Mouse (Mus musculus) intestine, postnatal 0 days (tissue): ENCODE data around the gene Cldn15. TPM values are rescaled to one million over a fixed set of nuclear protein-coding genes. Genes with fewer than 3 reads are reported as not detected.
A peak's percentile ranks its signal among the peaks of the same experiment; 100 is the strongest.

Source experiments
- ATAC-seq: fragments of 200-750 bp; cut with Nextera tagmentation; 2 replicates; pipeline ENCODE4 v1.8.0; 2017; ENCODE audit warnings: mild to moderate bottlenecking, moderate TSS enrichment, moderate library complexity
- H3K27ac ChIP-seq: fragments of 300-500 bp; sonication (generic); 2 replicates; pipeline ENCODE4 v1.5.1; 2014; ENCODE audit warnings: mild to moderate bottlenecking, low read depth, low read length, moderate library complexity
- H3K27me3 ChIP-seq: fragments of 300-500 bp; sonication (generic); replicated peaks from 2 replicates; pipeline ENCODE4 v1.6.1; 2014; ENCODE audit warnings: low read length, mixed read lengths; ENCODE audit not compliant: control insufficient read depth, insufficient read depth
- H3K36me3 ChIP-seq: fragments of 300-500 bp; sonication (generic); 2 replicates; pipeline ENCODE4 v1.6.1; 2014; ENCODE audit warnings: mild to moderate bottlenecking, moderate library complexity; ENCODE audit not compliant: control insufficient read depth, insufficient read depth
- H3K4me1 ChIP-seq: fragments of 300-500 bp; sonication (generic); replicated peaks from 2 replicates; pipeline ENCODE4 v1.6.1; 2014; ENCODE audit warnings: antibody characterized with exemption, low read length, mixed read lengths; ENCODE audit not compliant: control insufficient read depth, insufficient read depth
- H3K4me2 ChIP-seq: fragments of 300-500 bp; sonication (generic); replicated peaks from 2 replicates; pipeline ENCODE4 v1.6.1; 2014; ENCODE audit warnings: low read depth, mild to moderate bottlenecking, moderate library complexity
- H3K4me3 ChIP-seq: fragments of 300-500 bp; sonication (generic); 2 replicates; pipeline ENCODE4 v1.5.1; 2014; ENCODE audit warnings: low read depth, low read length
- H3K9ac ChIP-seq: fragments of 300-500 bp; sonication (generic); 2 replicates; pipeline ENCODE4 v1.6.1; 2014; ENCODE audit warnings: mild to moderate bottlenecking, low read depth, low read length
- H3K9me3 ChIP-seq: fragments of 300-500 bp; sonication (generic); 2 replicates; pipeline ENCODE4 v1.6.1; 2016; ENCODE audit warnings: mixed run types; ENCODE audit not compliant: control insufficient read depth
- CTCF ChIP-seq: sonication (generic); IDR thresholded peaks from 2 replicates; pipeline ENCODE4 v1.5.1; 2016; ENCODE audit warnings: low read depth, mild to moderate bottlenecking, control low read depth, antibody characterized with exemption, moderate library complexity
- WGBS: fragments of 180-500 bp; shearing (Covaris S2); extraction: QIAGEN DNeasy Blood & Tissue Kit; methylation state at CpG from one replicate; pipeline ENCODE4 v1.1.7; 2014; 5-methylcytosine and 5-hydroxymethylcytosine counted together
- polyA plus RNA-seq: library from polyadenylated mRNA; unstranded; fragments of >200 nt; fragmentation: Nextera tagmentation; extraction: Ambion mirVana; gene quantifications from 2 replicates; pipeline ENCODE4 v1.2.1, GENCODE M21; 2015

Cldn15 gene
- polyA plus RNA-seq, 1 experiment from 2014 or later: 29.5 TPM

DNA sequence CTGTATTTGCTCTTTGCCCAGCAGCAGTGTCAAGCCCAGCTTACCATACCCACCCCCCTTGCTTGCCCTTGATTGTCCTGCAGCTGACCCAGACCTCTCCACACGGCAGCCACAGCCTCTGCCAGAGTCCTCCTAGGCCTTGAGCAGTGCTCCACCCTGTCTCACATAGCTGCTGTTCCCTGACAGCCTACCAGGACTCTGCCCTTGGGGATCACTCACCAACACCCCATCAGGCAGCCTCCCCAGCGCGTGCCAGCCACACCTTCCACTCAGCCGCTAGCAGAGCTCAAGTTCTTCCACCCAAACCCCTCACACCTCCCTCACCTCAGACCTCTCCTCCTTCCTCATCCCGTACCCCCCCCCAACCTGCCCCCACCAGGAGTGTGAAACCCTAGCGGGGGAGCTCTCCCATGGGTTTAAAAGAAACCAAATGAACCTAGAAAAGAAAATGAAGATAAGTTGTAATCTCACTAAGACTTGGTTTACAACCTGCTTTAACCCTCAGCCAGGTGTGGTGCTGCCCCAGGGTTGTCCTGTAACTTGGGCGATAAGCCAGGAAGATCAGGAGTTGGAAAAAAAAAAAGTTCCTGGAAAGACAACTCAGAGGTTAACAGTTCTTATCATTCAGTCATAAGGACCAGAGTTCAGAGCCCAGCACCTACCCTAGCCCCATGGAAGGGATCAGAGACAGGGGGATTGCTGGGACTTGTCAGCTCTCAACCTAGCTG is 42.5 kb upstream of the Cldn15 start:
- Histone ChIP-seq H3K4me1 (0 out of 2 replicates have a peak, but pooled peaks cover 3% of the 10 kb centered on the region), H3K9me3 (no peaks in the 10 kb centered on the region), H3K27ac (peak overlapping the region; percentile 87), H3K27me3 (no peaks in the 10 kb centered on the region), H3K9ac (no peak overlapping the region), H3K4me3 (no peak overlapping the region), H3K4me2 (peak overlapping the region; percentile 41; the same call in 1 of the 2 replicates), H3K36me3 (peaks cover 6% of the 10 kb centered on the region; the same call in 1 of the 2 replicates)
- peak; percentile 96 for ATAC-seq
- WGBS: 44% methylated on average over 7 of the region's 7 CpGs
- TF ChIP-seq CTCF: no peak

DNA sequence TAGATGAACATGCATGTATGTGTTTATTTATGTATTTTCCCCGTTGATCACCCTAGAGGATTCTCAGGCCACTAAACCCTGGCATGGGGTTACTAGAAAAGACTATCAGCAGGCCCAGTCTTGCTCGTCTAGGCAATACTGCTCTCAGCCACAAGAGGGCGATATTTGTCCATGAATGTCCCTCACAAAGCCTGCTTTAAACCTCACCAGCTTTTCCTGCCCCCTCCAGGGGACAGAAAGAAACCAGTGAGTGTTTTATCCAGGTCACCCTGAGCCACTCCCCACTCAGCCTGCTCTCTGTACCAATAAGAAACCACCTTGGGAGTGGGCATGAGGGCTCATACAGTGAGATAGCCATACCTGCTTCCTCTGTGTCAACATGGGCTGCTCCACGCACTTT is 37.3 kb upstream of the Cldn15 start:
- Histone ChIP-seq H3K4me3 (no peak overlapping the region), H3K9me3 (no peaks in the 10 kb centered on the region), H3K4me2 (no peak overlapping the region), H3K27me3 (no peaks in the 10 kb centered on the region), H3K4me1 (no peaks in the 10 kb centered on the region), H3K27ac (no peak overlapping the region), H3K9ac (no peak overlapping the region), H3K36me3 (peaks cover 6% of the 10 kb centered on the region; the same call in 1 of the 2 replicates)
- ATAC-seq: peak; percentile 64
- WGBS: 11% methylated on average over 4 of the region's 4 CpGs
- peak; percentile 96 for TF ChIP-seq CTCF

DNA sequence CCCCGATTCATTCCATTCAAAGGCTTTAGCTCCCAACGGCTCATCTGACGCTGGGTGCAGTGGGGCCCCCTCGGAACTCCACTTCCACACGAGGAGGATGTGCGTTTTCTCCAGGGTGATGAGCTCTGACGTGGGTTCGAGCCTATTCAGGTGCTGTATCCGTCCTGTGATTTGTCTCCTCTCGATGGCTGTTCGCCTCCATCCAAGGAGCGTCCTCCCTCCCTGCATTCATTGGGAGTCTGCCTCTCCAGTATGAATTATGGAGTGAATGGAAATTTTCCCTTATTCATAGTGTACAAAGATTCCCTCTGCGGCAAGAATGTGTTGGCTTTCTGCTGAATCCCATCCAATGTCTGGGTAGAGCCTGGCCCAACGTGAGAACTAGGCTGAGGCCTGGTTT is 34.5 kb upstream of the Cldn15 start:
- no peak for ATAC-seq
- TF ChIP-seq CTCF: no peak
- Histone ChIP-seq H3K9ac (no peak overlapping the region), H3K36me3 (no peaks in the 10 kb centered on the region; the same call in 1 of the 2 replicates), H3K9me3 (no peaks in the 10 kb centered on the region), H3K27ac (no peak overlapping the region), H3K4me3 (no peak overlapping the region), H3K4me1 (no peaks in the 10 kb centered on the region), H3K4me2 (no peak overlapping the region), H3K27me3 (no peaks in the 10 kb centered on the region)
- 84% methylated on average over 14 of the region's 14 CpGs for WGBS

DNA sequence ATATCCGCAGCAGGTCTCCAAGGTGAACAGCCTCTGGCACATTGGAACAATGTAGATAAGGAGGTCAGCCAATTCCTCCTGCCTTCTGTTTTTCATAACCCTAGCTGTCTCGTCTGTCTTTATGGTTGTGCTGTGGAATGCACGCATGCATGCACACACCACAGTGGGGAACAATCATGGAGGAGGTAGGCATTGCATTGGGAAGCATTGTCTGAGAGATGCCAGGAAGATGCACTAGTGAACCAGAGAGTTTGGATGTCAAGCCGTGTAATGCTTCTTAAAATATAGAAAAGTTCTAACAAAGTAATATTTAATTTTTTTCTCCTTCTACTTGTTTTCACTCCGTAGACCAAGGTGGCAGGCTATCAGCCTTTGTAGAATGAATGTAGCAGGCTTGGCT is 33.5 kb upstream of the Cldn15 start:
- 73% methylated on average over 5 of the region's 5 CpGs for WGBS
- TF ChIP-seq CTCF: no peak
- no peaks in the 10 kb centered on the region for H3K36me3 ChIP-seq
- H3K9me3 ChIP-seq: no peaks in the 10 kb centered on the region
- no peak for ATAC-seq
- H3K4me2 ChIP-seq: no peak overlapping the region
- H3K4me3 ChIP-seq: no peak overlapping the region
- no peaks in the 10 kb centered on the region for H3K27me3 ChIP-seq
- H3K4me1 ChIP-seq: no peaks in the 10 kb centered on the region
- no peak overlapping the region for H3K27ac ChIP-seq
- no peak overlapping the region for H3K9ac ChIP-seq

DNA sequence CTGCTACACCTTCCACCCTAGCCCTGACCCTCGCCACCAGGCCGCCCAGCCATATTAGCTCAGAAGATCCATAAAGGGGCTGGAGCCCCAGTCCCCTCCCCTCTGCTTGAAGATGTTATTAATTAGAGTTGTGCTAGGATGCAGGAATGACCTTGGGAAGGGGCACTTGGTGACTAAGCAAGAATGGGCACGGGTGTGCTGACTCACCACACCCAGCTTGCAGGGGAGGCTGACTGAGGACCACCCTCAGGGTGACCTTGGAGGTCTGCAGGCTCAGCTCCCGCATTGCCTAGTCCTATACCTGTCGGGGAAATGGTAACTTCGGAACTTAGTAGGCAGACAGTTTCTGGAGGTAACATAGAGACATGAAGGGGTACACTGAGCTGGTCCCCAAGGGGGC is 32.5 kb upstream of the Cldn15 start:
- Histone ChIP-seq H3K27ac (no peak overlapping the region), H3K4me2 (no peak overlapping the region), H3K4me1 (no peaks in the 10 kb centered on the region), H3K27me3 (no peaks in the 10 kb centered on the region), H3K4me3 (no peak overlapping the region), H3K9ac (no peak overlapping the region), H3K36me3 (no peaks in the 10 kb centered on the region), H3K9me3 (no peaks in the 10 kb centered on the region)
- ATAC-seq: no peak
- WGBS: 85% methylated on average over 6 of the region's 6 CpGs
- TF ChIP-seq CTCF: no peak

DNA sequence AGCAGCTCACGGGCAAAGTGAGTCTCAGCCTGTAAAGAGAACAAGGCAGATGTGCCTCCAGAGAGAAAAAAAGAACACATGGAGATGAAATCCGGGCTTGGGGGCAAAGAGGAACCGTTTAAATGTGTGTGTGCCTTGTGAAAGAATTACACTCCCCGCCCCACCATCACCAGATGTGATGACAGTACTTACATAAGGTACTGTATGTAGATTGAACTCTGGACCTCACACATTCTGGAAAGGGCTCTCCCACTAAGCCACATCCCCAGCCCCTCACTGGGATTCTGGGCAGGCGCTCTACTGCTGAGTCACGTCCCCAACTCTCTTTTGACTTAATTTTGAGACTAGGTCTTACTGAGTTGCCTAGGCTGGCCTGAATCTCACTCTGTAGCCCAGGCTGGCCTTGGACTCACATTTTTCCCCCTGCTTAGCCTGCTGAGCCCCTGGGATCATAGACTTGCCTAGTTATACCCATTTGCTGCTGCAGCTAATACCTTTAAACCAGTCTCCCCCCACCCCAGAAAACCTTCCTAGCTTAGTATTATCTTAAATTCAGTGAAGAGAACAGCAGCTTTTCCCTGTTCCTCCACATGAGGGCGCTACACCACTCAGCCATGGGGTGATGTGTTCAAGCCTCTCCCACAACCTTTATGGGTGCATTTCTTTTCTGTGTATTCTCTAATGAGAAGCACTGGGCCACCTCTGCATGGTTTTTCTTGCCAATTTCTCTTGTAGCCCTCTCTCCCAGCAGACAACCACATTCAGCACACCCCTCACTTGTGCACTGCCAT is 30.3 kb upstream of the Cldn15 start:
- H3K27me3 ChIP-seq: no peaks in the 10 kb centered on the region
- no peak overlapping the region for H3K4me2 ChIP-seq
- H3K36me3 ChIP-seq: no peaks in the 10 kb centered on the region
- no peak overlapping the region for H3K9ac ChIP-seq
- TF ChIP-seq CTCF: peak; percentile 74
- H3K27ac ChIP-seq: no peak overlapping the region
- H3K4me1 ChIP-seq: no peaks in the 10 kb centered on the region
- H3K4me3 ChIP-seq: no peak overlapping the region
- WGBS: 65% methylated on average over 7 of the region's 7 CpGs
- no peaks in the 10 kb centered on the region for H3K9me3 ChIP-seq
- ATAC-seq: no peak
